Mouse (Mus musculus) neutrophil, adult 83 days (primary cell): ENCODE results near the gene Rnf40. TPM values are rescaled to one million over a fixed set of nuclear protein-coding genes. Genes with fewer than 3 reads are reported as not detected.

Experiments used
- total RNA-seq, 2 experiments: library from RNA; stranded (reverse); gene quantifications; one replicate each; pipeline ENCODE4 v1.2.4; 2023

The Rnf40 gene
- total RNA-seq: 100 to 1,000 TPM; 149 to 150 TPM

GRCm38 (mm10) chr7:127588011-127588871, at the start of gene Rnf40, which contains the start of gene Ccdc189:
TSS of gene Rnf40 (plus strand) at chr7:127588767.
TSS of gene Ccdc189 (minus strand) at chr7:127588595.

GRCm38 (mm10) chr7:127561340-127561858, 27.2 kb upstream of the Rnf40 start, which contains the start of gene Tmem265:
TSS of gene Tmem265 (plus strand) at chr7:127561390.

GRCm38 (mm10) chr7:127572895-127573471, 15.6 kb upstream of the Rnf40 start, which contains the start of gene Phkg2:
TSS of gene Phkg2 (plus strand) at chr7:127573340.

DNA sequence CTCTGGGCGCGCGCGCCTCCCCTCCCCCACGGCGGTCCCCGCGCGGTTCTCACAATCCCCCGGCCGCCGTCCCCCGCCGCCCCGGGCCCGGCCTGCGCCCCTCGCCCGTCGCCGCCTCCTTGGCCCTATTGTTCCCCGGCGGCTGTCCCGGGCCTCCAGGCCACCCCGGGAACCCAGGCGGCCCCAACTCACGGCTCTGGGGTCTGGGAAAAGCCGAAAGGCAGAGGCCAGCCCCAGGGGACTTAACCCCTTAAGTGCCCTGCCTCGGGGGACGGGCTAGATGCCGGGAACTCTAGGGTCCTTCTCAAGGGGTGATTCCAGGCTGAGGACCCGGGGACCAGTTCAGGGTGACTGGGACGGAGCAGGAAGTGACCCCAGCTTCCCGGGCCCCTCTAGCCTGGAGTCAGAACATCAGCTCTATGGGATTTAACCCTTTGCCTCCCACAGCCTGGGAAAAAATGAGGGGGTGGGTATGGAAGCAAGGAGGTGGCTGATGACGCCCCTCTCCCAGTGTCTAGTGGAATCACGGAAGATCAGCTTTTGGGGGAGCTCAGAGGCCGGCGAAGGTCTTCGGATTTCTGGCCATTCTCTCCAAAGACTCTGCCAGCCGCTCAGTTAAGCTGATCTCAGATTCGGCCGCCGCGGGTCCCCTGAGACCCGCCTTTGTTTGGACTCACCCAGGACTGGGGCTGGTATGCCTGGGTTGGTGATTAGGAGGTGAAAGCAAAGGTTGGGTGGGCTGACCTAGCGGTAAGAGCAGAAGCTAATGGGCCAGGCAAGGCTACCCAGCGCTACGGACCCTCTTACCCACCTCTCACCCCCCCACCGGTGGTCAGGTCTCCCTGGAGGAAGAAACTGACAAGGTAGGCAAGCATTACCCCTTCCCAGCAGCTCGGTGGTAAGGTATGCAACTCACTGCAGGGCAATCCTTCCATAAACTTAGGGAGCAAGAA, 26.6 kb downstream of the Rnf40 start, which contains the start of gene Zfp629:
TSS of gene Zfp629 (minus strand) at position 907 of the 953 bp plus-strand sequence.

Other genes with a start within 250 kb of the Rnf40 start
- 1 to 10 TPM; 9.1 to 9.6 TPM for gene Zfp768, start 243.2 kb upstream of the Rnf40 start, total RNA-seq
- gene Zfp747, start 212.7 kb upstream of the Rnf40 start, total RNA-seq: 1 to 10 TPM; 5.0 to 7.0 TPM
- 1 to 10 TPM; 2.0 to 3.0 TPM for gene 9130019O22Rik, start 201.6 kb upstream of the Rnf40 start, total RNA-seq
- gene E430018J23Rik, start 195.1 kb upstream of the Rnf40 start, total RNA-seq: 1 to 10 TPM; 1.8 to 2.1 TPM
- gene Zfp764, start 181.9 kb upstream of the Rnf40 start, total RNA-seq: 1 to 10 TPM; 2.8 to 3.4 TPM
- 10 to 100 TPM; 10.7 to 13.4 TPM for gene Zfp688, start 166.7 kb upstream of the Rnf40 start, total RNA-seq
- gene Zfp689, start 139.6 kb upstream of the Rnf40 start, total RNA-seq: 1 to 10 TPM; 1.7 to 2.1 TPM
- gene Prr14, start 129.2 kb upstream of the Rnf40 start, total RNA-seq: 100 to 1,000 TPM; 116 to 133 TPM
- 100 to 1,000 TPM; 191 to 224 TPM for gene Fbrs, start 109.6 kb upstream of the Rnf40 start, total RNA-seq
- 10 to 100 TPM; 76.3 to 81.4 TPM for gene Srcap, start 76.8 kb upstream of the Rnf40 start, total RNA-seq
- 10 to 100 TPM; 16.2 to 19.6 TPM for gene Gm42715, start 69.2 kb upstream of the Rnf40 start, total RNA-seq
- gene Tmem265, start 27.4 kb upstream of the Rnf40 start, total RNA-seq: not detected
- 10 to 100 TPM; 80.4 to 86.3 TPM for gene Phkg2, start 15.4 kb upstream of the Rnf40 start, total RNA-seq
- 10 to 100 TPM; 14.8 to 25.9 TPM for gene Ccdc189, start 172 bp upstream of the Rnf40 start, total RNA-seq
- 1 to 10 TPM; 3.2 to 4.7 TPM for gene Zfp629, start 27.0 kb downstream of the Rnf40 start, total RNA-seq
- gene Bcl7c, start 120.2 kb downstream of the Rnf40 start, total RNA-seq: 10 to 100 TPM; 30.6 to 36.2 TPM
- not detected for gene Ctf1, start 124.0 kb downstream of the Rnf40 start, total RNA-seq
- gene Ctf2, start 143.4 kb downstream of the Rnf40 start, total RNA-seq: not detected
- gene Fbxl19, start 155.8 kb downstream of the Rnf40 start, total RNA-seq: 1 to 10 TPM; 6.9 to 7.8 TPM
- 10 to 100 TPM; 24.9 to 29.0 TPM for gene Orai3, start 181.0 kb downstream of the Rnf40 start, total RNA-seq
- 10 to 100 TPM; 32.0 to 36.0 TPM for gene Setd1a, start 187.9 kb downstream of the Rnf40 start, total RNA-seq
- gene Gm49388, start 196.8 kb downstream of the Rnf40 start, total RNA-seq: 1 to 10 TPM in 1 of 2 experiments, not detected in 1; 1.4 TPM
- 10 to 100 TPM; 12.2 to 15.5 TPM for gene Hsd3b7, start 211.8 kb downstream of the Rnf40 start, total RNA-seq
- 10 to 100 TPM; 62.6 to 67.6 TPM for gene Stx4a, start 235.5 kb downstream of the Rnf40 start, total RNA-seq
- gene Stx1b, start 235.8 kb downstream of the Rnf40 start, total RNA-seq: under 1 TPM in 1 of 2 experiments, not detected in 1; 0.07 TPM